Mouse (Mus musculus) liver, postnatal 0 days (tissue): ENCODE measurements at regions not wholly inside any gene's neighbourhood (a gene's known extent, or its start where the extent isn't known, plus 50 kb on each side); places are given as distances from the start of the nearest gene placed in this dataset.

Experiments used
- CTCF ChIP-seq: sonication (generic); IDR thresholded peaks from 2 replicates; pipeline ENCODE4 v1.5.1; 2016; ENCODE audit warnings: antibody characterized with exemption, low read depth
- EP300 ChIP-seq: IDR thresholded peaks from 2 replicates; pipeline ENCODE4 v1.6.1; 2016; ENCODE audit warnings: antibody characterized with exemption, low read depth, mild to moderate bottlenecking

- TF ChIP-seq EP300 = peak; percentile 52; the same call in 1 of the 2 replicates
- TF ChIP-seq CTCF = no peak
Measured at GRCm38 (mm10) chr4:7196570-7196969, 1042.3 kb downstream of the Car8 start.
